Mouse (Mus musculus) heart, embryonic 14.5 days (tissue): ENCODE data around the gene C8a. TPM values are rescaled to one million over a fixed set of nuclear protein-coding genes. Genes with fewer than 3 reads are reported as not detected.

Source experiments
- ATAC-seq: fragments of 200-750 bp; cut with Nextera tagmentation; 2 replicates; pipeline ENCODE4 v1.8.0; 2017; ENCODE audit warnings: low read depth, moderate TSS enrichment; ENCODE audit not compliant: insufficient number of reproducible peaks, insufficient read depth, low FRiP score
- H3K27ac ChIP-seq, 2 experiments: fragments of 200-500 bp in 1 of 2; fragments of 300-500 bp in 1 of 2; sonication (generic) in 1 of 2; replicated peaks in 1 of 2; 2 replicates each; pipeline ENCODE4 v1.5.1; 2012 to 2014; ENCODE audit warnings: low read depth in 2 of 2, low read length in 2 of 2, control low read depth in 1 of 2, mild to moderate bottlenecking in 1 of 2, mixed read lengths in 1 of 2; ENCODE audit not compliant: control insufficient read depth in 1 of 2, insufficient read depth in 1 of 2
- H3K27me3 ChIP-seq: fragments of 300-500 bp; sonication (generic); 2 replicates; pipeline ENCODE4 v1.6.1; 2014; ENCODE audit warnings: mild to moderate bottlenecking, low read length, control low read depth; ENCODE audit not compliant: control insufficient read depth, insufficient read depth
- H3K36me3 ChIP-seq: fragments of 300-500 bp; sonication (generic); 2 replicates; pipeline ENCODE4 v1.6.1; 2014; ENCODE audit warnings: mild to moderate bottlenecking, control low read depth, low read length, mixed read lengths; ENCODE audit not compliant: control insufficient read depth, insufficient read depth
- H3K4me1 ChIP-seq, 2 experiments: fragments of 200-500 bp in 1 of 2; fragments of 300-500 bp in 1 of 2; sonication (generic) in 1 of 2; 2 replicates each; pipeline ENCODE4 v1.6.1; 2012 to 2014; ENCODE audit warnings: low read length in 2 of 2, control low read depth in 1 of 2, mixed read lengths in 1 of 2; ENCODE audit not compliant: control insufficient read depth in 2 of 2, insufficient read depth in 2 of 2
- H3K4me2 ChIP-seq: fragments of 300-500 bp; sonication (generic); 2 replicates; pipeline ENCODE4 v1.6.1; 2014; ENCODE audit warnings: mild to moderate bottlenecking, low read length
- H3K4me3 ChIP-seq, 2 experiments: fragments of 200-500 bp in 1 of 2; fragments of 300-500 bp in 1 of 2; sonication (generic) in 1 of 2; 2 replicates each; pipeline ENCODE4 v1.5.1; 2012 to 2014; ENCODE audit warnings: low read length in 2 of 2, mild to moderate bottlenecking in 2 of 2, control low read depth in 1 of 2, low read depth in 1 of 2, moderate library complexity in 1 of 2; ENCODE audit not compliant: control insufficient read depth in 1 of 2, insufficient read depth in 1 of 2
- H3K9ac ChIP-seq: fragments of 300-500 bp; sonication (generic); 2 replicates; pipeline ENCODE4 v1.6.1; 2014; ENCODE audit warnings: mild to moderate bottlenecking, low read length
- H3K9me3 ChIP-seq: fragments of 300-500 bp; sonication (generic); 2 replicates; pipeline ENCODE4 v1.6.1; 2016; ENCODE audit warnings: low read length, control low read depth; ENCODE audit not compliant: control insufficient read depth
- WGBS: fragments of 180-500 bp; shearing (Covaris S2); extraction: QIAGEN DNeasy Blood & Tissue Kit; methylation state at CpG from one replicate; pipeline ENCODE4 v1.1.7; 2014; 5-methylcytosine and 5-hydroxymethylcytosine counted together
- polyA plus RNA-seq: library from polyadenylated mRNA; unstranded; fragments of >200 nt; fragmentation: Nextera tagmentation; extraction: Ambion mirVana; gene quantifications from 2 replicates; pipeline ENCODE4 v1.2.1, GENCODE M21; 2014

C8a gene
- polyA plus RNA-seq, 1 experiment from 2014 or later: not detected

- WGBS: 84% methylated on average over 4 of the region's 4 CpGs
- H3K4me1 ChIP-seq: no peaks in the 10 kb centered on the region
- no peak overlapping the region for H3K9ac ChIP-seq
- H3K4me3 ChIP-seq: no peak overlapping the region
- H3K27me3 ChIP-seq: no peaks in the 10 kb centered on the region
- no peak for ATAC-seq
- H3K4me2 ChIP-seq: no peak overlapping the region
- no peak overlapping the region for H3K27ac ChIP-seq
- H3K36me3 ChIP-seq: no peaks in the 10 kb centered on the region
- H3K9me3 ChIP-seq: no peaks in the 10 kb centered on the region
Measured at GRCm38 (mm10) chr4:104768190-104768589, 108.0 kb downstream of the C8a start.

- Histone ChIP-seq H3K27me3 (no peaks in the 10 kb centered on the region), H3K9me3 (no peaks in the 10 kb centered on the region), H3K4me3 (no peak within 1 kb of the TSS), H3K36me3 (no peaks in the 10 kb centered on the region), H3K9ac (no peak within 1 kb of the TSS), H3K4me2 (no peak within 1 kb of the TSS), H3K4me1 (no peaks in the 10 kb centered on the region), H3K27ac (no peak within 1 kb of the TSS)
- WGBS: 84% methylated on average over 8 of the region's 8 CpGs
- no peak for ATAC-seq
Measured at GRCm38 (mm10) chr4:104766065-104766464, 110.1 kb downstream of the C8a start, which contains the start of gene C8b. C8b (plus strand) TSS chr4:104766317.

Other genes starting within 250 kb of the C8a start
- not detected in 2 replicates for gene C8b, start 110.1 kb downstream of the C8a start, polyA plus RNA-seq
- not detected in 2 replicates for gene Gm17662, start 19.1 kb downstream of the C8a start, polyA plus RNA-seq
- gene Fyb2, start 37.1 kb upstream of the C8a start, polyA plus RNA-seq: not detected in 2 replicates
- 63.0 and 67.7 TPM in 2 replicates for gene Prkaa2, start 233.5 kb upstream of the C8a start, polyA plus RNA-seq